Comparison of ENCODE assay signal across 8 mouse cellular contexts in the genomic region with DNA sequence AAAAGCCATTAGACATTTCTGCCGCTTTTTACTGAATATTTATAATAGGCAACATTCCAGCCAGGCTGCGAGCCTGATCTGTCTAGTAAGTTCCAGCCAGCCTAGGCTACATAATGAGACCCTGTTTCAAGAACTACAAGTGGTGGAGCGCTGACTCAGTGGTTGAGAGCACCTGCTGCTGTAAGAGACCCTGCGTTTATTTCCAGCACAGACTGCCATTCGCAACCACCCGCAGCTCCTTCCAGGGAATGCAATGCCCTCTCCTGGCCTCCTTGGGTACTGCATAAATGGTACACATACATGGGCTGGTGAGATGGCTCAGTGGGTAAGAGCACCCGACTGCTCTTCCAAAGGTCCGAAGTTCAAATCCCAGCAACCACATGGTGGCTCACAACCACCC. TPM values are rescaled to one million over a fixed set of nuclear protein-coding genes. Genes with fewer than 3 reads are reported as not detected.
A peak's percentile ranks its signal among the peaks of the same experiment; 100 is the strongest.
DNase-seq lines count a peak whose midpoint lies in the region; ATAC-seq and TF ChIP-seq lines count a peak whose summit lies in the region.

No protein-coding gene starts in this region.

- H3K36me3 ChIP-seq in CH12.LX (replicated peaks in 1 of 2; ENCODE audit: control insufficient read depth in 1 of 2, insufficient read depth in 1 of 2, low read length in 1 of 2): peaks cover 27 to 76% of the 10 kb centered on the region in 2 experiments

- H3K27ac ChIP-seq in CH12.LX (ENCODE audit: insufficient read depth, low read depth): no peak overlapping the region

- no peaks in the 10 kb centered on the region for H3K9me3 ChIP-seq in CH12.LX (replicated peaks; ENCODE audit: low read length)

- peak; percentile 10 to 48; a peak in 2 of 4 replicates for TF ChIP-seq CTCF in CH12.LX (conservative IDR thresholded peaks at IDR 0.05 in 1 of 2, IDR thresholded peaks at IDR 0.05 in 1 of 2; ENCODE audit: low read depth in 2 of 2, low read length in 2 of 2)

- no peak overlapping the region for H3K9ac ChIP-seq in CH12.LX (ENCODE audit: insufficient read depth, low read depth)

- H3K79me2 ChIP-seq in CH12.LX (replicated peaks; ENCODE audit: control insufficient read depth, extremely low read depth, insufficient read depth, poor library complexity, severe bottlenecking): peaks cover 11% of the 10 kb centered on the region

- no peaks in the 10 kb centered on the region for H3K27me3 ChIP-seq in CH12.LX (replicated peaks)

- ATAC-seq in erythroid progenitor cell, adult 5-6 weeks (replicated peaks; ENCODE audit: low FRiP score, poor library complexity, severe bottlenecking): peak; percentile 69; the same call in 1 of the 2 replicates

- in situ Hi-C loops in CH12.LX (cut with MboI; ENCODE audit: low pct_ligation_motif_present, low pct_unique_long_range_greater_than_20kb, low sequenced_read_pairs): no loop called here

- peaks cover 0 to 4% of the 10 kb centered on the region in 2 experiments; a peak in 2 of 4 replicates for H3K4me1 ChIP-seq in CH12.LX (ENCODE audit: control insufficient read depth in 1 of 2, insufficient read depth in 2 of 2)

- dilution Hi-C loops in CH12.LX (cut with MboI; ENCODE audit: extremely low pct_ligation_motif_present, extremely low pct_unique_long_range_greater_than_20kb, low sequenced_read_pairs): no loop called here

- peak; percentile 9; the same call in 1 of the 2 replicates for TF ChIP-seq RAD21 in CH12.LX (IDR thresholded peaks at IDR 0.05; ENCODE audit: low read depth, low read length)

- H3K4me3 ChIP-seq in CH12.LX (replicated peaks in 1 of 3; ENCODE audit: low read depth in 2 of 3, low read length in 2 of 3, poor library complexity in 1 of 3): no peak overlapping the region

- DNase-seq in kidney, postnatal 10 days: peak; percentile 53
- no peak for DNase-seq in kidney, postnatal 14 days
- peak; percentile 61 for DNase-seq in A20 (ENCODE audit: low read depth, low spot score)
- peak; percentile 60 for DNase-seq in CH12.LX (ENCODE audit: extremely low read depth)
- DNase-seq in left cerebral cortex, postnatal 4 days: no peak
- no peak for DNase-seq in gastrocnemius, postnatal 25 days
- DNase-seq in yolk sac, embryonic 10.5 days (ENCODE audit: low spot score): no peak

- no peak overlapping the region for H3K4me2 ChIP-seq in CH12.LX (ENCODE audit: insufficient read depth, low read depth, poor library complexity, severe bottlenecking)

- TF ChIP-seq POLR2A in CH12.LX (IDR thresholded peaks at IDR 0.05; ENCODE audit: low read depth, low read length): no peak

- intact Hi-C loops in left cerebral cortex, postnatal 4 days (cut with DNase I): no loop called here

- no peak for TF ChIP-seq EP300 in CH12.LX (IDR thresholded peaks at IDR 0.05; ENCODE audit: low read length)

TF ChIP-seq in CH12.LX, 34 proteins besides CTCF, POLR2A, EP300 and RAD21:
- TF ChIP-seq SIN3A (IDR thresholded peaks at IDR 0.05; ENCODE audit: low read length): no peak
- no peak for TF ChIP-seq TCF12 (IDR thresholded peaks at IDR 0.05; ENCODE audit: low read depth, low read length)
- TF ChIP-seq ETS1 (conservative IDR thresholded peaks at IDR 0.05; ENCODE audit: low read depth, low read length): no peak
- TF ChIP-seq MEF2A (IDR thresholded peaks at IDR 0.05; ENCODE audit: borderline replicate concordance, low read depth, low read length): no peak
- no peak for TF ChIP-seq MYC (IDR thresholded peaks at IDR 0.05; ENCODE audit: low read depth, low read length)
- TF ChIP-seq NELFE (IDR thresholded peaks at IDR 0.05; ENCODE audit: low read depth, low read length): no peak
- no peak for TF ChIP-seq GABPA (IDR thresholded peaks at IDR 0.05; ENCODE audit: insufficient replicate concordance, low read depth, low read length)
- TF ChIP-seq MAFK (IDR thresholded peaks at IDR 0.05; ENCODE audit: insufficient replicate concordance, low read length): no peak
- TF ChIP-seq SMC3 (IDR thresholded peaks at IDR 0.05; ENCODE audit: low read depth, low read length): peak; percentile 17; the same call in 1 of the 2 replicates

RNA-seq across cellular contexts. Expression of a gene that starts 18.8 kb away (rescaled TPM):
- total RNA-seq in CH12.LX (2012; rRNA removed) (84.5 and 93.2 TPM in 2 replicates), CH12.LX (2014; rRNA removed) (108 and 115 TPM in 2 replicates)
- 205 and 208 TPM in 2 replicates for polyA plus RNA-seq in CH12.LX (2012; ENCODE audit: insufficient read length, low read depth)
- 25.2 and 31.0 TPM in 2 replicates for total RNA-seq in erythroid progenitor cell, adult 5-6 weeks (2015; ENCODE audit: low replicate concordance)
- total RNA-seq in erythroid progenitor cell, adult 5-6 weeks (2017; ENCODE audit: low replicate concordance): 27.1 and 35.8 TPM in 2 replicates
- 10 to 100 TPM; 60.3 to 67.8 TPM for total RNA-seq in left cerebral cortex, postnatal 4 days (2021)
- total RNA-seq in gastrocnemius, postnatal 25 days (2021): 10 to 100 TPM; 35.6 to 36.7 TPM

RNA-seq across cellular contexts. Expression of a gene that starts 18.9 kb away (rescaled TPM):
- total RNA-seq in CH12.LX (2012; rRNA removed) (22.4 and 24.0 TPM in 2 replicates), CH12.LX (2014; rRNA removed) (7.8 and 8.8 TPM in 2 replicates)
- 74.1 and 89.0 TPM in 2 replicates for polyA plus RNA-seq in CH12.LX (2012; ENCODE audit: insufficient read length, low read depth)
- total RNA-seq in erythroid progenitor cell, adult 5-6 weeks (2015; ENCODE audit: low replicate concordance): 6.8 and 13.4 TPM in 2 replicates
- 4.4 and 10.7 TPM in 2 replicates for total RNA-seq in erythroid progenitor cell, adult 5-6 weeks (2017; ENCODE audit: low replicate concordance)
- 100 to 1,000 TPM; 116 to 128 TPM for total RNA-seq in left cerebral cortex, postnatal 4 days (2021)
- 10 to 100 TPM; 22.0 to 28.2 TPM for total RNA-seq in gastrocnemius, postnatal 25 days (2021)

Comparison
In these comparisons a context has a peak if more than half of its experiments do, and no peak if none do; other contexts are left out.
1. DNase-seq: peak in kidney, postnatal 10 days (single experiment), A20 (single experiment) and CH12.LX (single experiment); none in kidney, postnatal 14 days (single experiment), left cerebral cortex, postnatal 4 days (single experiment), gastrocnemius, postnatal 25 days (single experiment) and yolk sac, embryonic 10.5 days (single experiment).